ENCODE assay signal across 10 mouse cellular contexts in genomic region chr2:32751665-32752033, GRCm38 (mm10). TPM values are rescaled to one million over a fixed set of nuclear protein-coding genes. Genes with fewer than 3 reads are reported as not detected.
A peak's percentile ranks its signal among the peaks of the same experiment; 100 is the strongest.
DNase-seq lines count a peak whose midpoint lies in the region; ATAC-seq and TF ChIP-seq lines count a peak whose summit lies in the region.
"Had no signal": no experiment of that assay in that cellular context is flagged by ENCODE, and none has a peak within 500 bp of the region (broad histone marks: within the 10 kb centered on the region; RNA-seq: fewer than 3 reads in every experiment).

No protein-coding gene starts in this region.

- no peaks in the 10 kb centered on the region for H3K27me3 ChIP-seq in testis, adult 2 months (ENCODE audit: control insufficient read depth, insufficient read depth, low read length)
- H3K27me3 ChIP-seq in liver, embryonic 13.5 days = no peaks in the 10 kb centered on the region
- no peaks in the 10 kb centered on the region for H3K27me3 ChIP-seq in stomach, postnatal 0 days (ENCODE audit: control insufficient read depth, insufficient read depth, low read length)

- TF ChIP-seq POLR2A in testis, adult 2 months (IDR thresholded peaks at IDR 0.05; ENCODE audit: control insufficient read depth, low read depth, low read length) = no peak

- H3K4me1 ChIP-seq in testis, adult 2 months (ENCODE audit: control insufficient read depth, insufficient read depth, low read length) = peaks cover 7% of the 10 kb centered on the region
- H3K4me1 ChIP-seq in liver, embryonic 13.5 days (replicated peaks) = peaks cover 5% of the 10 kb centered on the region; the same call in 1 of the 2 replicates
- H3K4me1 ChIP-seq in stomach, postnatal 0 days (replicated peaks; ENCODE audit: control insufficient read depth, insufficient read depth) = no peaks in the 10 kb centered on the region

- no peak for TF ChIP-seq EP300 in stomach, postnatal 0 days (optimal IDR thresholded peaks at IDR 0.05)

- no peak for DNase-seq in gastrocnemius, adult 2 months
- no peak for DNase-seq in gastrocnemius, postnatal 25 days
- no peak for DNase-seq in testis, postnatal 10 days (ENCODE audit: low spot score)
- no peak for DNase-seq in liver, embryonic 13.5 days
- no peak for DNase-seq in stomach, postnatal 0 days (ENCODE audit: low spot score)
- DNase-seq in B cell, adult 2 months = no peak
- DNase-seq in right cerebral cortex, postnatal 36 days (ENCODE audit: low spot score in 2 of 2) = no peak
- DNase-seq: cerebellum, adult 9-11 months had no signal

- TF ChIP-seq CTCF in gastrocnemius, adult 2 months (IDR thresholded peaks at IDR 0.05) = no peak
- TF ChIP-seq CTCF in testis, adult 2 months (IDR thresholded peaks at IDR 0.05; ENCODE audit: control insufficient read depth, insufficient read depth, insufficient replicate concordance, low read depth, low read length) = no peak
- TF ChIP-seq CTCF in stomach, postnatal 0 days (IDR thresholded peaks at IDR 0.05; ENCODE audit: low read depth) = no peak

- H3K4me3 ChIP-seq in gastrocnemius, adult 2 months = peak overlapping the region; percentile 31; the same call in 1 of the 2 replicates
- H3K4me3 ChIP-seq in testis, adult 2 months (ENCODE audit: control insufficient read depth, low read depth, low read length) = peak overlapping the region; percentile 72; the same call in 1 of the 2 replicates
- H3K4me3 ChIP-seq in liver, embryonic 13.5 days (replicated peaks) = peak overlapping the region; percentile 23; the same call in 1 of the 2 replicates
- H3K4me3 ChIP-seq in stomach, postnatal 0 days (ENCODE audit: low read depth, low read length) = peak overlapping the region; percentile 29

- ATAC-seq in liver, embryonic 13.5 days (ENCODE audit: low read depth) = no peak
- no peak for ATAC-seq in stomach, postnatal 0 days (ENCODE audit: low FRiP score, low TSS enrichment)

- H3K9ac ChIP-seq in liver, embryonic 13.5 days = no peak overlapping the region
- 0 out of 2 replicates have a peak overlapping the region, but pooled peaks have one; percentile 18 for H3K9ac ChIP-seq in stomach, postnatal 0 days (ENCODE audit: low read length)

- intact Hi-C loops in gastrocnemius, adult 2 months (cut with DNase I) = no loop called here

- no peaks in the 10 kb centered on the region for H3K36me3 ChIP-seq in testis, adult 2 months (ENCODE audit: control insufficient read depth, insufficient read depth, low read length)
- 0 out of 2 replicates have a peak, but pooled peaks cover 11% of the 10 kb centered on the region for H3K36me3 ChIP-seq in liver, embryonic 13.5 days
- peaks cover 5% of the 10 kb centered on the region; the same call in 1 of the 2 replicates for H3K36me3 ChIP-seq in stomach, postnatal 0 days (ENCODE audit: control insufficient read depth, insufficient read depth, low read length)

- H3K4me2 ChIP-seq in liver, embryonic 13.5 days = peak overlapping the region; percentile 40
- peak overlapping the region; percentile 58 for H3K4me2 ChIP-seq in stomach, postnatal 0 days (replicated peaks; ENCODE audit: low read depth)

- no peak overlapping the region for H3K27ac ChIP-seq in gastrocnemius, adult 2 months
- no peak overlapping the region for H3K27ac ChIP-seq in testis, adult 2 months (ENCODE audit: control insufficient read depth, insufficient read depth, low read depth, low read length)
- H3K27ac ChIP-seq in liver, embryonic 13.5 days = no peak overlapping the region
- 0 out of 2 replicates have a peak overlapping the region, but pooled peaks have one; percentile 3 for H3K27ac ChIP-seq in stomach, postnatal 0 days (replicated peaks)

- 58% methylated on average over 9 of the region's 10 CpGs for WGBS in liver, embryonic 13.5 days (ENCODE audit: insufficient replicate concordance)
- WGBS in stomach, postnatal 0 days = 33% methylated on average over 8 of the region's 10 CpGs

- no peaks in the 10 kb centered on the region for H3K9me3 ChIP-seq in liver, embryonic 13.5 days (replicated peaks)
- no peaks in the 10 kb centered on the region for H3K9me3 ChIP-seq in stomach, postnatal 0 days (ENCODE audit: control insufficient read depth, low read length)

RNA-seq across cellular contexts. Expression of gene Tor2a, which starts 5.4 kb away (rescaled TPM):
- 1 to 10 TPM; 3.7 to 4.9 TPM for total RNA-seq in gastrocnemius, adult 2 months (2021)
- total RNA-seq in gastrocnemius, postnatal 25 days (2021) = 1 to 10 TPM; 4.9 to 5.7 TPM
- polyA plus RNA-seq in testis, adult 2 months (2012; rRNA removed) = 17.9 and 18.3 TPM in 2 replicates
- 30.1 TPM in 2 replicates for polyA plus RNA-seq in liver, embryonic 13.5 days (2015; fragmentation: Nextera tagmentation; extraction: Ambion mirVana)
- 45.9 and 50.3 TPM in 2 replicates for polyA plus RNA-seq in stomach, postnatal 0 days (2015; fragmentation: Nextera tagmentation; extraction: Ambion mirVana)

RNA-seq across cellular contexts. Expression of gene 6330409D20Rik, which starts 10.8 kb away (rescaled TPM):
- total RNA-seq in gastrocnemius, adult 2 months (2021) = not detected
- total RNA-seq in gastrocnemius, postnatal 25 days (2021) = not detected
- 0.10 and 0.16 TPM in 2 replicates for polyA plus RNA-seq in testis, adult 2 months (2012; rRNA removed)
- 0.15 TPM in 1 of 2 replicates, not detected in the other for polyA plus RNA-seq in liver, embryonic 13.5 days (2015; fragmentation: Nextera tagmentation; extraction: Ambion mirVana)
- not detected in 2 replicates for polyA plus RNA-seq in stomach, postnatal 0 days (2015; fragmentation: Nextera tagmentation; extraction: Ambion mirVana)
- total RNA-seq: hematopoietic stem cell, adult 5-6 weeks had no signal

RNA-seq across cellular contexts. Expression of gene Ttc16, which starts 23.8 kb away (rescaled TPM):
- not detected for total RNA-seq in gastrocnemius, adult 2 months (2021)
- total RNA-seq in gastrocnemius, postnatal 25 days (2021) = not detected
- polyA plus RNA-seq in testis, adult 2 months (2012; rRNA removed) = 132 and 146 TPM in 2 replicates
- polyA plus RNA-seq in liver, embryonic 13.5 days (2015; fragmentation: Nextera tagmentation; extraction: Ambion mirVana) = 0.07 and 0.13 TPM in 2 replicates
- polyA plus RNA-seq in stomach, postnatal 0 days (2015; fragmentation: Nextera tagmentation; extraction: Ambion mirVana) = 0.05 and 0.06 TPM in 2 replicates
- total RNA-seq: hematopoietic stem cell, adult 5-6 weeks had no signal

RNA-seq across cellular contexts. Expression of gene Ptrh1, which starts 23.9 kb away (rescaled TPM):
- total RNA-seq in gastrocnemius, adult 2 months (2021) = 1 to 10 TPM; 1.3 to 2.5 TPM
- total RNA-seq in gastrocnemius, postnatal 25 days (2021) = 1 to 10 TPM; 2.0 to 2.9 TPM
- polyA plus RNA-seq in testis, adult 2 months (2012; rRNA removed) = 24.7 and 34.2 TPM in 2 replicates
- polyA plus RNA-seq in liver, embryonic 13.5 days (2015; fragmentation: Nextera tagmentation; extraction: Ambion mirVana) = 2.4 and 3.6 TPM in 2 replicates
- polyA plus RNA-seq in stomach, postnatal 0 days (2015; fragmentation: Nextera tagmentation; extraction: Ambion mirVana) = 7.6 and 10.1 TPM in 2 replicates

RNA-seq across cellular contexts. Expression of gene Sh2d3c, which starts 30.8 kb away (rescaled TPM):
- 10 to 100 TPM in 1 of 2 experiments, 1 to 10 TPM in 1; 4.4 to 12.0 TPM for total RNA-seq in gastrocnemius, adult 2 months (2021)
- 1 to 10 TPM; 4.2 to 8.4 TPM for total RNA-seq in gastrocnemius, postnatal 25 days (2021)
- polyA plus RNA-seq in testis, adult 2 months (2012; rRNA removed) = 1.9 and 2.3 TPM in 2 replicates
- polyA plus RNA-seq in liver, embryonic 13.5 days (2015; fragmentation: Nextera tagmentation; extraction: Ambion mirVana) = 5.4 and 5.6 TPM in 2 replicates
- polyA plus RNA-seq in stomach, postnatal 0 days (2015; fragmentation: Nextera tagmentation; extraction: Ambion mirVana) = 7.7 and 8.4 TPM in 2 replicates

Comparison
In these comparisons a context has a peak if more than half of its experiments do, and no peak if none do; other contexts are left out.
1. RNA of gene Ttc16, which starts 23.8 kb away (polyA plus RNA-seq): 132 to 146 TPM in testis, adult 2 months; 0.07 to 0.13 TPM in liver, embryonic 13.5 days and 0.05 to 0.06 TPM in stomach, postnatal 0 days; every median in the first group is over 100 times any median in the second.
2. Peak in every context shown above with its lines, with median percentiles within 50 percentile points of each other: H3K4me3 ChIP-seq.